Mouse (Mus musculus): Measurements from ENCODE around the gene Ank. TPM values are rescaled to one million over a fixed set of nuclear protein-coding genes. Genes with fewer than 3 reads are reported as not detected.

The Ank gene
- polyA plus RNA-seq, 1 experiment from 2014 or later = 14.7 TPM

DNA sequence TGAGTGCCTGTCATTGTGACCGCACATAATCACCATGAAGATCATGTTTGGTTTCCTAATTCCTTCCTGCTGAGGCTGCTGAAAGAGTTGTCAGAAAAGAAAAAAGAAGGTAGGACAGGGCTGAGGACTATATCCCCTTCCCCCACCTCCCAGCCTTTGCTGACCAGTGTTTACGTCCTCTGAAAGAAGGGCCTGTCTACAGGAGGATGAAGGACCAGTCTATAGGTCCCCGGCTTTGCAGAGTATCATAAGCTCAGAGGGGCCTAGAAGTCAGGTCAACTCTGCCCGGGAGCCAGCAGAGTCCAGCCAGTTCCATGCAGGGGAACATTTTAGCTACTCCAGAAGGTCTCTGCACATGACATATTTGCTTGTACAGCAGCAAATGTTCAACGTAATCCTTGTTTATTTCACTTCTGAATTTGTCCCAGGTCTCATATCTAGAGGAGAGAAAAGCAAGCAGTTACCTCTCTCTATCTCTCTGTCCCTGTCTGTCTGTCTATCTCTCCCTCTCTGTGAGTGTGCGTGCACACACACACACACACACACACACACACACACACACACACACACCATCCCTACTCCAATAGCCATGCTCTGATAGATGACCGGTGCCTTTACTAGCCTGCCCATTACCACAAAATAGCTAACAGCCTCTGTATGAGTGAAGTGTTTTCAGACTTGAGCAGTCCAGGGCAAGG lies 31.0 kb downstream of the Ank start:
- Histone ChIP-seq H3K9ac (no peak overlapping the region), H3K27me3 (replicated peaks) (no peaks in the 10 kb centered on the region), H3K9me3 (replicated peaks) (no peaks in the 10 kb centered on the region), H3K4me2 (no peak overlapping the region), H3K4me3 (no peak overlapping the region), H3K27ac (ENCODE audit: poor library complexity, severe bottlenecking) (0 out of 2 replicates have a peak overlapping the region, but pooled peaks have one; percentile 18), H3K36me3 (no peaks in the 10 kb centered on the region), H3K4me1 (replicated peaks) (peaks cover 62% of the 10 kb centered on the region)
- 64% methylated on average over 7 of the region's 7 CpGs for WGBS
- peak; percentile 56 for ATAC-seq (ENCODE audit: insufficient number of reproducible peaks, low FRiP score)

DNA sequence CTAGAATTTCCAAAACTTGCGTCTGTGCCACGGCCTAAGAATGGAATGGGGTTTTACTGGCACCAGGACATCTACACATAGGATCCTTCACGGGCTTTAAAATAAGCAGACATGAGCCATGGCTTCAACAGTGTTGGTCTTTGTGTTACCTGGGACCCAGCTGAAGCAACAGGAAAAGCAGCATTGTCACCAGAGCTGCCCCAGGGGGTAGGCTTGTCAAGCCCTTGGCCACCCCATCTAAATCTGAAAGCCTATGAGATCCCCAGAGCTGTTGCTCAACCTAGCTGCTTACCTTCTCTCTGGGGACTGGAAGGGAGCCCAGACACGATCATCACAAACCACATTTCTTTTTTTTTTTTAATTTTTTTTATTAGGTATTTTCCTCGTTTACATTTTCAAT lies 31.6 kb downstream of the Ank start:
- Histone ChIP-seq H3K27ac (ENCODE audit: poor library complexity, severe bottlenecking) (peak overlapping the region; percentile 35; the same call in 1 of the 2 replicates), H3K4me1 (replicated peaks) (peaks cover 65% of the 10 kb centered on the region), H3K4me2 (no peak overlapping the region), H3K27me3 (replicated peaks) (no peaks in the 10 kb centered on the region), H3K9ac (no peak overlapping the region), H3K36me3 (no peaks in the 10 kb centered on the region), H3K9me3 (replicated peaks) (no peaks in the 10 kb centered on the region), H3K4me3 (no peak overlapping the region)
- ATAC-seq (ENCODE audit: insufficient number of reproducible peaks, low FRiP score) = no peak
- 86% methylated on average over 5 of the region's 5 CpGs for WGBS

DNA sequence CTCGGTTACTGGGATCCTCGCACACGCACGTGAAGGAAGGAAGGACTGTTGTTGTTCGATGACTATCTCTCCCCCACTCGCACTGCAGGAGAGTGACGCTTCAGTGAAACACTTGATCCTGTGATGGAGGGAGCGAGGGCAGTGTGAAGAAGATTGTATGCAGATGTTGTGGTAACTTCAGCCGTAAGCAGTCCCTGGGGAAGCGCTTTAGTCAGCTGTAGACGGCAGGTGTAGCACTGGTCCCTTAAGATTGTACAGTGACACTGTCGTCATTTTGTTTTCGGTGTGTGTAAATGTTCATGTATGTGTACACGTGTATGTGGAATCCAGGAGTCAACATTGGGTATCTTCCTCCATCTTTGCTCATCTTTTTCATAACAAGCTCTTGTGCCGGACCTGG lies 33.9 kb downstream of the Ank start:
- Histone ChIP-seq H3K9ac (no peak overlapping the region), H3K36me3 (no peaks in the 10 kb centered on the region), H3K4me2 (no peak overlapping the region), H3K27me3 (replicated peaks) (no peaks in the 10 kb centered on the region), H3K9me3 (replicated peaks) (no peaks in the 10 kb centered on the region), H3K4me1 (replicated peaks) (peaks cover 58% of the 10 kb centered on the region), H3K27ac (ENCODE audit: poor library complexity, severe bottlenecking) (no peak overlapping the region), H3K4me3 (no peak overlapping the region)
- 80% methylated on average over 15 of the region's 15 CpGs for WGBS
- ATAC-seq (ENCODE audit: insufficient number of reproducible peaks, low FRiP score) = no peak

DNA sequence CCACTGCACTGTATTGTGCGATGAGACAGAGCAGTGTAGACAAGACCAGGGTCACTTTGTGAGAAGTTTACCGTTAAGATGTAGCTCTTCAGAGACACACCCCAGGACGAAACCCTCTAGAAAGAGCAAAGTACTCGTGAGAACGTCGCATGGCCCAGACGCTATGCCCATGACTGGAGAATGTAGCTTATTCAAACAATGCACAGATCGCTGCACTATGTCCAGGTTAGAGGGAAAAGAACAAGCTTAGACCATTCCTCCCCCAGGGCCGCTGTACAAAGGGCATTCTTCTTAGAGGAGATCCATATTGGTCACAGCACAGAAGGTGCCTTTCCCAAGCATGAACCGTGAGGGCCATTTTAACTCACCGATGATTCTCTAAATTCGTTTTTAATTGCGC lies 35.9 kb downstream of the Ank start:
- Histone ChIP-seq H3K27ac (ENCODE audit: poor library complexity, severe bottlenecking) (peak overlapping the region; percentile 56), H3K4me2 (no peak overlapping the region; the same call in 1 of the 2 replicates), H3K27me3 (replicated peaks) (no peaks in the 10 kb centered on the region), H3K4me3 (no peak overlapping the region), H3K4me1 (replicated peaks) (peaks cover 62% of the 10 kb centered on the region), H3K36me3 (no peaks in the 10 kb centered on the region), H3K9me3 (replicated peaks) (no peaks in the 10 kb centered on the region), H3K9ac (0 out of 2 replicates have a peak overlapping the region, but pooled peaks have one; percentile 28)
- 71% methylated on average over 13 of the region's 13 CpGs for WGBS
- no peak for ATAC-seq (ENCODE audit: insufficient number of reproducible peaks, low FRiP score)

DNA sequence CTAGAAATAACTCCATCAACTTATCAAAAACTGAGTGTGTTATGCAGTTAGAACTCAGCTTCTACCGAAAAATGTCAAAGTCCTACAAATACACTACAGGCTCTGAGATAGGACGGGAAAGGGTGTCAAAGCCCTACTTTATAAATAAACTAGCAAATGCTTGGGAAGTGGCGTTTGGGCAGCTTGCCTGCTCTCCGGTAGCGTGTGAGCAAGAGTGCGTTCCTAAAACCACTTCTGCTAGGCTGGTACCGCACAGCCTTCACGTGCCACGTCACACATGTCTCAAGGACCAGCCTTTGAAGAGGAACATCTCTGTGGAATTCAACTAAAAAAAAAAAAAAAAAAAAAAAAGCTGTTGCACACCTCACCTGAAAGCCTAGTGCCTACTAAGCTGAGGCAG lies 36.7 kb downstream of the Ank start:
- H3K4me1 ChIP-seq (replicated peaks) = peaks cover 63% of the 10 kb centered on the region
- H3K27me3 ChIP-seq (replicated peaks) = no peaks in the 10 kb centered on the region
- H3K36me3 ChIP-seq = no peaks in the 10 kb centered on the region
- no peak overlapping the region for H3K9ac ChIP-seq
- H3K27ac ChIP-seq (ENCODE audit: poor library complexity, severe bottlenecking) = peak overlapping the region; percentile 56
- 37% methylated on average over 9 of the region's 9 CpGs for WGBS
- no peak overlapping the region for H3K4me3 ChIP-seq
- H3K4me2 ChIP-seq = no peak overlapping the region
- no peak for ATAC-seq (ENCODE audit: insufficient number of reproducible peaks, low FRiP score)
- no peaks in the 10 kb centered on the region for H3K9me3 ChIP-seq (replicated peaks)

DNA sequence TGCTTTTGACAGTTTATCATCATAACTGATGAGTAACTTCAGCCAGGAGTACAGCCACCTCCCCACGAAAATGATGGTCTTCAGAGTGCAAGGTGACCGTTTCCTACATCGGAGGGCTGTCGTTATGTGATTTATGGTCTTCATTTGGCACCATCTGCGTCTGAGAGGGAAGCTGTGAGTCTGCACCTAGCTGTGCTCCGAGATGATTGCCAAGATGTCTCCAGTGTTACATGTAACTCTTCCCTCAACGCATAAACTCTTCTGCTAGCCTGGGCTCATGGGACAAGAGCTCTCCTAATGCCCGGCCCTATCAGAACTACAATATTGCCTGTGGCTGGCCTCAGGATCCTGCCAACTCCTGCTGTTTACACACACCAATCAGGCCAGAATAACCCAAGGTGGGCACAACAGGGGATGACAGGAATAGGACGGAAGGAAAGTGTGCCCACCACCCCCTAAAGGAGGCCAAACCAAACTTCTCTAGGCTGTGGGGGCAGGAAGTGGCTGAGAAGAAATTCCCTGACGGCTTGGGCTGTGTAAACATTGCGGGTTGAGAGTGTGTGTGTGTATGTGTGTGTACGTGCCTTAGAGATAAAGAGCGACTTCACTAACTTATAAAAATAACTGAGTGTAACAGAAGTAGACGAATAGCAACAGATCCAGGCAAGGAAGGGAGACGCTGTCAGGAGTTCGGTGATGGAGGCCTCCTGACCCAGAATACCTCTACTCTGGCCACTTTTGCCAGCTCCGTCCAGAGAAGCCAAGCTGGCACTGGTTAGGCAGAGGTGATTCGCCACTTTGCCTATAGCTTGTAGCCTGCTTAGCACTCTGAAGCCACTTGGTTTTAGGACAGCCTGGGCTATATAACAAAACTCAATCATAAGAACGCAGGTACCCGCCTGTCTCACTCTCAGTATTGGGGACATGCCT lies 37.6 kb downstream of the Ank start:
- WGBS = 58% methylated on average over 20 of the region's 20 CpGs
- peak overlapping the region; percentile 56 for H3K27ac ChIP-seq (ENCODE audit: poor library complexity, severe bottlenecking)
- 0 out of 2 replicates have a peak overlapping the region, but pooled peaks have one; percentile 2 for H3K4me2 ChIP-seq
- no peaks in the 10 kb centered on the region for H3K9me3 ChIP-seq (replicated peaks)
- H3K9ac ChIP-seq = 0 out of 2 replicates have a peak overlapping the region, but pooled peaks have one; percentile 7
- H3K36me3 ChIP-seq = no peaks in the 10 kb centered on the region
- H3K27me3 ChIP-seq (replicated peaks) = no peaks in the 10 kb centered on the region
- peaks cover 70% of the 10 kb centered on the region for H3K4me1 ChIP-seq (replicated peaks)
- no peak overlapping the region for H3K4me3 ChIP-seq
- ATAC-seq (ENCODE audit: insufficient number of reproducible peaks, low FRiP score) = peak; percentile 53; the same call in 1 of the 2 replicates

DNA sequence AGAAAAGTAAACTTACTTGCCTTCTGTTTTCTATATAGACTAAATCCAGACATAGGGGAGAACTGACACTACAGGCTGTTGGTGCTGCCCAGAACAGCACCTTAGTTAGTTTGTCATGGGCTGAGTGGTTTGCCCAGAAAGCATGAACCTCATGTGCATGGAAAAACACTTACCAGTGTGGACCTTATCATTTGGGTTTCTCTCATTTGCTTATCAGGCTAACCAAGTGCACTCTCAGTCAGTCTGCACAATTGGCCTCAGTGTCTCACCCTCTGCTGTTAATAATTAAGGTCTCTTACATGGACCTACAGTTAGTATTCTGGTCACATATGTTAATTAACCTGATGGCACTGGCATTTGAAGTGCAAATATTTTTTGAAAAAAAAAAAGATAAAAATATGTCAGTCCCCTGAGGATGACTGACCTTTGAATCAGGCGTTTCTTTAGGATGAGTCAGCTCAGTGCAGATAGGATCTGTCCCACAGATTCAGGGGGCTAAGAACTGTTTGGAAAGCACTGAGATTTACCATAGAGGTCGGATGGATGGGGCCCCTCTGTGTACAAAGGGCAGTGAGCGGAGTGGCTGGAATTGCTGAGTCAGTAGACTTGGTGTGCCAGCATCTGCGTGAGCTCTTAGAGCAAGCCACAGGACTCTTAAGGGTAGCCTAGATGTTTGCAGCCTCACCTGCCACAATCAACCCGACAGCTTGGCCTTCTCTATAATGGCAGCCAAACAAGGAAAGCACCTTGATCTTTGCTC lies 39.8 kb downstream of the Ank start:
- Histone ChIP-seq H3K9me3 (replicated peaks) (no peaks in the 10 kb centered on the region), H3K27ac (ENCODE audit: poor library complexity, severe bottlenecking) (peak overlapping the region; percentile 85), H3K4me1 (replicated peaks) (peaks cover 70% of the 10 kb centered on the region), H3K4me3 (no peak overlapping the region), H3K36me3 (no peaks in the 10 kb centered on the region), H3K9ac (no peak overlapping the region), H3K4me2 (peak overlapping the region; percentile 20; the same call in 1 of the 2 replicates), H3K27me3 (replicated peaks) (no peaks in the 10 kb centered on the region)
- WGBS = 25% methylated on average over 5 of the region's 5 CpGs
- peak; percentile 62; the same call in 1 of the 2 replicates for ATAC-seq (ENCODE audit: insufficient number of reproducible peaks, low FRiP score)

GRCm38 (mm10) chr15:27506893-27507596 lies 40.6 kb downstream of the Ank start:
- Histone ChIP-seq H3K36me3 (no peaks in the 10 kb centered on the region), H3K4me1 (replicated peaks) (peaks cover 62% of the 10 kb centered on the region), H3K9ac (no peak overlapping the region), H3K27me3 (replicated peaks) (no peaks in the 10 kb centered on the region), H3K4me3 (no peak overlapping the region), H3K27ac (ENCODE audit: poor library complexity, severe bottlenecking) (peak overlapping the region; percentile 50), H3K9me3 (replicated peaks) (no peaks in the 10 kb centered on the region), H3K4me2 (peak overlapping the region; percentile 20; the same call in 1 of the 2 replicates)
- WGBS = 69% methylated on average over 15 of the region's 15 CpGs
- no peak for ATAC-seq (ENCODE audit: insufficient number of reproducible peaks, low FRiP score)

DNA sequence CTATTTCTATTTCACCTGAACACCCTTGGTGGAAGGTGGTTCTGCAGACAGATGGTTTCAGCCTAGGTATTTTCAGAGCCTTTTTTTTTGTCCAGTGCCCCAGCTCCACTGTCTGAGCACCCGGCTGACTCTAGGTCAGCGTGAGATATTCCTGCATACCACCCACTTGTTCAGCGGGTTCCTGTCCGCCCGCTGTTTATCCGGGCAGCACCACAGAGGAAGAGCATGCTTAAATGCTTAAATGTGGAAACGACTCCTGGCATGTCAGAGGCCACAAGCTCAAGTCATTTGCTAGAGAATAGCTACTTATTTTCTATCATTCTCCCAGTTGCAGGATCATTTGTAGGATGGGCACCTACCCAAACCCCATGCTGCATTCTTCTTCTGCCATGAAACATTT lies 41.7 kb downstream of the Ank start:
- H3K4me1 ChIP-seq (replicated peaks) = peaks cover 54% of the 10 kb centered on the region

GRCm38 (mm10) chr15:27508982-27509381 lies 42.5 kb downstream of the Ank start:
- 71% methylated on average over 17 of the region's 17 CpGs for WGBS
- Histone ChIP-seq H3K4me3 (no peak overlapping the region), H3K9ac (no peak overlapping the region), H3K4me2 (no peak overlapping the region), H3K36me3 (no peaks in the 10 kb centered on the region), H3K4me1 (replicated peaks) (peaks cover 47% of the 10 kb centered on the region), H3K27ac (ENCODE audit: poor library complexity, severe bottlenecking) (peak overlapping the region; percentile 64), H3K27me3 (replicated peaks) (no peaks in the 10 kb centered on the region), H3K9me3 (replicated peaks) (no peaks in the 10 kb centered on the region)
- no peak for ATAC-seq (ENCODE audit: insufficient number of reproducible peaks, low FRiP score)

More for the DNA sequence above, 41.7 kb downstream of the Ank start:
- Histone ChIP-seq H3K4me3 (no peak overlapping the region), H3K4me2 (no peak overlapping the region), H3K9me3 (replicated peaks) (no peaks in the 10 kb centered on the region), H3K36me3 (no peaks in the 10 kb centered on the region), H3K9ac (no peak overlapping the region), H3K27me3 (replicated peaks) (no peaks in the 10 kb centered on the region), H3K27ac (ENCODE audit: poor library complexity, severe bottlenecking) (peak overlapping the region; percentile 28)
- no peak for ATAC-seq (ENCODE audit: insufficient number of reproducible peaks, low FRiP score)
- 66% methylated on average over 7 of the region's 7 CpGs for WGBS

All from heart, embryonic 12.5 days (tissue).